9 mouse cellular contexts compared by ENCODE assay signal in the genomic region with DNA sequence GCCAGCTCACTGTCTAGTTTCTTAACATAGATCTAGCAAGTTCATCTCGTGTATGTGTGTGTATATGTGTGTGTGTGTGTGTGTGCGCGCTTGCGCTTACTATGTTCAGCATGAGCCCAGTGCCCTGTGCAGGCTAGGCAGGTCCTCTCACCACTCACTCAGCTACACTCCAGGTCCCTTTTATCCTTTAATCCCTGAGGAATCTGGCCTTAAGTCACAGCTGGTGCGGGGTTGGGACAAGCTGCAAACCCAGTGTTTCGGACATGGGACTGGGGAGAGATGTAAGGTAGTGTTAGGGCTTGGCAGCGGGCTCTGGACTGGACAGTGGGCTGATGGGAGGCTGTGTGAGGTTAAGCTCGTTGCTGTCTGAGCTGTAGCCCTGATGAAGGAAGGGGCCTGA. TPM values are rescaled to one million over a fixed set of nuclear protein-coding genes. Genes with fewer than 3 reads are reported as not detected.
A peak's percentile ranks its signal among the peaks of the same experiment; 100 is the strongest.
DNase-seq lines count a peak whose midpoint lies in the region; ATAC-seq and TF ChIP-seq lines count a peak whose summit lies in the region.
"Had no signal": no experiment of that assay in that cellular context is flagged by ENCODE, and none has a peak within 500 bp of the region (broad histone marks: within the 10 kb centered on the region; RNA-seq: fewer than 3 reads in every experiment).

No protein-coding gene starts in this region.

- ATAC-seq in hindbrain, embryonic 13.5 days (ENCODE audit: low FRiP score), result no peak
- no peak for ATAC-seq in hindbrain, postnatal 0 days
- ATAC-seq in embryonic facial prominence, embryonic 13.5 days (ENCODE audit: insufficient number of reproducible peaks, insufficient read depth, low FRiP score, low TSS enrichment, low read depth), result no peak
- no peak for ATAC-seq in hindbrain, embryonic 14.5 days (ENCODE audit: low FRiP score)
- ATAC-seq: intestine, postnatal 0 days had no signal

- H3K27ac ChIP-seq in hindbrain, embryonic 13.5 days, result peak overlapping the region; percentile 1; the same call in 1 of the 2 replicates
- no peak overlapping the region; the same call in 1 of the 2 replicates for H3K27ac ChIP-seq in hindbrain, postnatal 0 days
- peak overlapping the region; percentile 40; the same call in 1 of the 2 replicates for H3K27ac ChIP-seq in embryonic facial prominence, embryonic 13.5 days
- 0 out of 2 replicates have a peak overlapping the region, but pooled peaks have one; percentile 21 for H3K27ac ChIP-seq in hindbrain, embryonic 14.5 days

- H3K9me3 ChIP-seq in hindbrain, embryonic 13.5 days, result no peaks in the 10 kb centered on the region
- H3K9me3 ChIP-seq in hindbrain, postnatal 0 days (ENCODE audit: low read length), result no peaks in the 10 kb centered on the region
- no peaks in the 10 kb centered on the region for H3K9me3 ChIP-seq in embryonic facial prominence, embryonic 13.5 days
- no peaks in the 10 kb centered on the region for H3K9me3 ChIP-seq in hindbrain, embryonic 14.5 days (ENCODE audit: control insufficient read depth, low read length)
- H3K9me3 ChIP-seq: liver, embryonic 15.5 days had no signal

- H3K4me1 ChIP-seq in hindbrain, embryonic 13.5 days (replicated peaks), result peaks cover 86% of the 10 kb centered on the region
- peaks cover 32% of the 10 kb centered on the region for H3K4me1 ChIP-seq in hindbrain, postnatal 0 days (ENCODE audit: insufficient read depth, low read length)
- peaks cover 76% of the 10 kb centered on the region for H3K4me1 ChIP-seq in embryonic facial prominence, embryonic 13.5 days
- peaks cover 80% of the 10 kb centered on the region for H3K4me1 ChIP-seq in hindbrain, embryonic 14.5 days (replicated peaks; ENCODE audit: control insufficient read depth, insufficient read depth, low read length)

- no peak overlapping the region for H3K4me3 ChIP-seq in hindbrain, embryonic 13.5 days
- no peak overlapping the region for H3K4me3 ChIP-seq in hindbrain, postnatal 0 days (ENCODE audit: low read length)
- H3K4me3 ChIP-seq in embryonic facial prominence, embryonic 13.5 days, result no peak overlapping the region
- H3K4me3 ChIP-seq in hindbrain, embryonic 14.5 days (replicated peaks; ENCODE audit: low read length), result no peak overlapping the region
- H3K4me3 ChIP-seq: liver, embryonic 15.5 days had no signal

- WGBS in hindbrain, embryonic 13.5 days, result 85% methylated on average over 8 of the region's 8 CpGs
- 73% methylated on average over 8 of the region's 8 CpGs for WGBS in hindbrain, postnatal 0 days
- WGBS in embryonic facial prominence, embryonic 13.5 days, result 68% methylated on average over 8 of the region's 8 CpGs
- WGBS in hindbrain, embryonic 14.5 days, result 78% methylated on average over 8 of the region's 8 CpGs

- no peak for TF ChIP-seq CTCF in hindbrain, postnatal 0 days (IDR thresholded peaks at IDR 0.05; ENCODE audit: low read depth)

- no peak overlapping the region for H3K4me2 ChIP-seq in hindbrain, embryonic 13.5 days
- H3K4me2 ChIP-seq in hindbrain, postnatal 0 days (ENCODE audit: low read depth, low read length), result no peak overlapping the region
- H3K4me2 ChIP-seq in embryonic facial prominence, embryonic 13.5 days, result no peak overlapping the region
- H3K4me2 ChIP-seq in hindbrain, embryonic 14.5 days (replicated peaks), result no peak overlapping the region
- H3K4me2 ChIP-seq: liver, embryonic 15.5 days had no signal

- H3K27me3 ChIP-seq in hindbrain, embryonic 13.5 days, result no peaks in the 10 kb centered on the region
- no peaks in the 10 kb centered on the region for H3K27me3 ChIP-seq in hindbrain, postnatal 0 days (ENCODE audit: insufficient read depth, low read length)
- H3K27me3 ChIP-seq in embryonic facial prominence, embryonic 13.5 days, result no peaks in the 10 kb centered on the region
- H3K27me3 ChIP-seq in hindbrain, embryonic 14.5 days (ENCODE audit: control insufficient read depth, insufficient read depth, low read length), result no peaks in the 10 kb centered on the region
- H3K27me3 ChIP-seq: liver, embryonic 15.5 days had no signal

- DNase-seq in hindbrain, postnatal 0 days (ENCODE audit: low spot score), result no peak
- DNase-seq in hindbrain, embryonic 14.5 days (ENCODE audit: low spot score), result no peak
- DNase-seq in retina, adult 2 months (ENCODE audit: low read depth, low spot score), result peak; percentile 54
- no peak for DNase-seq in frontal cortex, postnatal 14 days (ENCODE audit: low spot score in 2 of 2)
- no peak for DNase-seq in yolk sac, embryonic 10.5 days (ENCODE audit: low spot score)

- peak overlapping the region; percentile 44 for H3K9ac ChIP-seq in hindbrain, embryonic 13.5 days
- no peak overlapping the region for H3K9ac ChIP-seq in hindbrain, postnatal 0 days (replicated peaks; ENCODE audit: low read length)
- H3K9ac ChIP-seq in embryonic facial prominence, embryonic 13.5 days, result peak overlapping the region; percentile 11; the same call in 1 of the 2 replicates
- H3K9ac ChIP-seq in hindbrain, embryonic 14.5 days, result no peak overlapping the region; the same call in 1 of the 2 replicates
- H3K9ac ChIP-seq: liver, embryonic 15.5 days had no signal

- no peaks in the 10 kb centered on the region for H3K36me3 ChIP-seq in hindbrain, embryonic 13.5 days
- no peaks in the 10 kb centered on the region for H3K36me3 ChIP-seq in hindbrain, postnatal 0 days (ENCODE audit: insufficient read depth, low read length)
- no peaks in the 10 kb centered on the region for H3K36me3 ChIP-seq in embryonic facial prominence, embryonic 13.5 days
- H3K36me3 ChIP-seq in hindbrain, embryonic 14.5 days (replicated peaks; ENCODE audit: control insufficient read depth, insufficient read depth), result no peaks in the 10 kb centered on the region
- H3K36me3 ChIP-seq: liver, embryonic 15.5 days had no signal

RNA-seq across cellular contexts. Expression of a gene that starts 19.1 kb away (rescaled TPM):
- 65.8 and 68.8 TPM in 2 replicates for polyA plus RNA-seq in hindbrain, embryonic 13.5 days (2015; fragmentation: Nextera tagmentation; extraction: Ambion mirVana)
- 188 and 206 TPM in 2 replicates for total RNA-seq in hindbrain, postnatal 0 days (2014; rRNA removed)
- polyA plus RNA-seq in hindbrain, postnatal 0 days (2015; fragmentation: Nextera tagmentation; extraction: Ambion mirVana), result 44.8 and 55.9 TPM in 2 replicates
- 44.8 and 57.7 TPM in 2 replicates for polyA plus RNA-seq in embryonic facial prominence, embryonic 13.5 days (2015; fragmentation: Nextera tagmentation; extraction: Ambion mirVana)
- 105 and 119 TPM in 2 replicates for polyA plus RNA-seq in hindbrain, embryonic 14.5 days (2014; fragmentation: Nextera tagmentation; extraction: Ambion mirVana)

Comparison
In these comparisons a context has a peak if more than half of its experiments do, and no peak if none do; other contexts are left out.
1. H3K9ac ChIP-seq: peak in hindbrain, embryonic 13.5 days (single experiment) and embryonic facial prominence, embryonic 13.5 days (single experiment); none in hindbrain, postnatal 0 days (single experiment) and hindbrain, embryonic 14.5 days (single experiment).